Mouse (Mus musculus) ovary, adult 2 months (tissue): Measurements from ENCODE around the gene Cth. TPM values are rescaled to one million over a fixed set of nuclear protein-coding genes. Genes with fewer than 3 reads are reported as not detected.

Source experiments
- polyA plus RNA-seq: library from polyadenylated mRNA; depleted of rRNA; stranded (reverse); fragments of >200 nt; gene quantifications from 2 replicates; pipeline ENCODE4 v1.2.3, GENCODE M21; 2012; rRNA removed

Cth gene
- 2.6 and 3.0 TPM in 2 replicates for polyA plus RNA-seq

GRCm38 (mm10) chr3:157924692-157925328 lies at the start of gene Cth:
Gene Cth (minus strand): TSS chr3:157925077.

GRCm38 (mm10) chr3:157946843-157947358 lies 22.0 kb upstream of the Cth start, which contains the start of gene Ankrd13c:
Gene Ankrd13c (plus strand): TSS chr3:157947239.

Other genes starting within 250 kb of the Cth start
- 24.3 and 45.3 TPM in 2 replicates for gene Ankrd13c, start 22.2 kb upstream of the Cth start, polyA plus RNA-seq
- 529 and 533 TPM in 2 replicates for gene Srsf11, start 111.6 kb upstream of the Cth start, polyA plus RNA-seq
- gene Lrrc40, start 111.6 kb upstream of the Cth start, polyA plus RNA-seq: 3.9 and 5.0 TPM in 2 replicates